In genomic region chr7:135631776-135632552, GRCm38 (mm10) we compare ENCODE assay signal across 9 mouse cellular contexts.
DNase-seq lines count a peak whose midpoint lies in the region; ATAC-seq and TF ChIP-seq lines count a peak whose summit lies in the region.
"Had no signal": no experiment of that assay in that cellular context is flagged by ENCODE, and none has a peak within 500 bp of the region (broad histone marks: within the 10 kb centered on the region; RNA-seq: fewer than 3 reads in every experiment).

No protein-coding gene starts in this region.

- H3K9me3 ChIP-seq in G1E (replicated peaks) = no peaks in the 10 kb centered on the region
- no peaks in the 10 kb centered on the region for H3K9me3 ChIP-seq in embryonic facial prominence, embryonic 11.5 days (replicated peaks; ENCODE audit: control insufficient read depth, low read length)
- H3K9me3 ChIP-seq: lung, embryonic 15.5 days had no signal

- no peak overlapping the region for H3K4me3 ChIP-seq in G1E (ENCODE audit: low read depth, low read length)
- H3K4me3 ChIP-seq in embryonic facial prominence, embryonic 11.5 days (ENCODE audit: low read depth, low read length) = no peak overlapping the region
- H3K4me3 ChIP-seq: lung, embryonic 15.5 days had no signal

- intact Hi-C loops in heart, postnatal 10 days (cut with DNase I) = loop anchor here (1.0 to 10.0 kb wide), 3 partner anchors 95 to 227 kb away; partner anchors contain the start of gene Ptpre

- WGBS in embryonic facial prominence, embryonic 11.5 days = 54% methylated on average over 8 of the region's 8 CpGs

- no peak overlapping the region for H3K9ac ChIP-seq in embryonic facial prominence, embryonic 11.5 days (replicated peaks; ENCODE audit: low read length)
- H3K9ac ChIP-seq: lung, embryonic 15.5 days had no signal

- peaks cover 94% of the 10 kb centered on the region for H3K36me3 ChIP-seq in G1E (replicated peaks)
- H3K36me3 ChIP-seq in embryonic facial prominence, embryonic 11.5 days (replicated peaks; ENCODE audit: control insufficient read depth, insufficient read depth, low read depth, low read length) = no peaks in the 10 kb centered on the region
- H3K36me3 ChIP-seq: lung, embryonic 15.5 days had no signal

- ATAC-seq in G1E (ENCODE audit: extremely low read depth, insufficient number of reproducible peaks, low FRiP score, poor library complexity, severe bottlenecking) = peak; percentile 56
- ATAC-seq in embryonic facial prominence, embryonic 11.5 days (replicated peaks; ENCODE audit: insufficient number of reproducible peaks, low FRiP score, low TSS enrichment, low read depth) = 0 out of 2 replicates have a peak, but pooled peaks have one; percentile 25

- no peaks in the 10 kb centered on the region for H3K27me3 ChIP-seq in G1E (ENCODE audit: insufficient read depth, low read length)
- no peaks in the 10 kb centered on the region for H3K27me3 ChIP-seq in embryonic facial prominence, embryonic 11.5 days (ENCODE audit: control insufficient read depth, insufficient read depth, low read length)
- H3K27me3 ChIP-seq: lung, embryonic 15.5 days had no signal

- no peak overlapping the region for H3K4me2 ChIP-seq in embryonic facial prominence, embryonic 11.5 days (ENCODE audit: low read depth, low read length)
- H3K4me2 ChIP-seq: lung, embryonic 15.5 days had no signal

- H3K27ac ChIP-seq in embryonic facial prominence, embryonic 11.5 days (replicated peaks; ENCODE audit: low read depth, low read length) = no peak overlapping the region
- H3K27ac ChIP-seq: lung, embryonic 15.5 days had no signal

- peaks cover 82% of the 10 kb centered on the region for H3K4me1 ChIP-seq in G1E (ENCODE audit: insufficient read depth, low read depth, low read length)
- no peaks in the 10 kb centered on the region for H3K4me1 ChIP-seq in embryonic facial prominence, embryonic 11.5 days (ENCODE audit: control insufficient read depth, insufficient read depth, low read length)

- TF ChIP-seq CTCF in G1E (IDR thresholded peaks at IDR 0.05; ENCODE audit: low read depth, low read length) = peak; percentile 76

- peak; percentile 36 for DNase-seq in G1E (ENCODE audit: low spot score)
- DNase-seq in adrenal gland, postnatal 10 days = peak; percentile 81
- DNase-seq in embryonic facial prominence, embryonic 11.5 days (ENCODE audit: low spot score) = peak; percentile 86
- peak; percentile 82 to 89 for DNase-seq in heart, postnatal 10 days
- peak; percentile 60 to 83 for DNase-seq in layer of hippocampus, adult 8-10 months (ENCODE audit: low spot score in 2 of 2)
- peak; percentile 75 for DNase-seq in lung, postnatal 25 days (ENCODE audit: low spot score)
- peak; percentile 71 for DNase-seq in right cerebral cortex, postnatal 14 days
- peak; percentile 63 for DNase-seq in yolk sac, embryonic 10.5 days (ENCODE audit: low spot score)

Comparison
In these comparisons a context has a peak if more than half of its experiments do, and no peak if none do; other contexts are left out.
1. DNase-seq: peak in every context shown above with its lines; median percentile 86 in embryonic facial prominence, embryonic 11.5 days; 86 in heart, postnatal 10 days; 81 in adrenal gland, postnatal 10 days; 75 in lung, postnatal 25 days; 72 in layer of hippocampus, adult 8-10 months; 71 in right cerebral cortex, postnatal 14 days; 63 in yolk sac, embryonic 10.5 days; 36 in G1E.